In genomic region chr8:115753801-115754200, GRCm38 (mm10) we compare ENCODE assay signal across 14 mouse cellular contexts. TPM values are rescaled to one million over a fixed set of nuclear protein-coding genes. Genes with fewer than 3 reads are reported as not detected.
A peak's percentile ranks its signal among the peaks of the same experiment; 100 is the strongest.
DNase-seq lines count a peak whose midpoint lies in the region; ATAC-seq lines count a peak whose summit lies in the region.
"Had no signal": no experiment of that assay in that cellular context is flagged by ENCODE, and none has a peak within 500 bp of the region (broad histone marks: within the 10 kb centered on the region; RNA-seq: fewer than 3 reads in every experiment).

No protein-coding gene starts in this region.

- H3K4me2 ChIP-seq in hindbrain, embryonic 14.5 days (replicated peaks): no peak overlapping the region
- no peak overlapping the region for H3K4me2 ChIP-seq in hindbrain, embryonic 16.5 days (ENCODE audit: low read length)
- no peak overlapping the region for H3K4me2 ChIP-seq in midbrain, embryonic 14.5 days (ENCODE audit: low read length)
- H3K4me2 ChIP-seq in midbrain, embryonic 13.5 days (replicated peaks): no peak overlapping the region
- H3K4me2 ChIP-seq: liver, embryonic 13.5 days had no signal

- 29% methylated on average over 8 of the region's 8 CpGs for WGBS in hindbrain, embryonic 14.5 days
- 24% methylated on average over 8 of the region's 8 CpGs for WGBS in hindbrain, embryonic 16.5 days
- 31% methylated on average over 8 of the region's 8 CpGs for WGBS in midbrain, embryonic 14.5 days
- 42% methylated on average over 8 of the region's 8 CpGs for WGBS in midbrain, embryonic 13.5 days

- H3K9me3 ChIP-seq in hindbrain, embryonic 14.5 days (ENCODE audit: control insufficient read depth, low read length): 0 out of 2 replicates have a peak, but pooled peaks cover 6% of the 10 kb centered on the region
- no peaks in the 10 kb centered on the region for H3K9me3 ChIP-seq in hindbrain, embryonic 16.5 days (ENCODE audit: control insufficient read depth, low read length)
- H3K9me3 ChIP-seq in midbrain, embryonic 14.5 days (ENCODE audit: control insufficient read depth, low read length): no peaks in the 10 kb centered on the region
- H3K9me3 ChIP-seq in midbrain, embryonic 13.5 days: no peaks in the 10 kb centered on the region
- H3K9me3 ChIP-seq: liver, embryonic 13.5 days had no signal

- no peaks in the 10 kb centered on the region for H3K27me3 ChIP-seq in hindbrain, embryonic 14.5 days (ENCODE audit: control insufficient read depth, insufficient read depth, low read length)
- no peaks in the 10 kb centered on the region for H3K27me3 ChIP-seq in hindbrain, embryonic 16.5 days (replicated peaks; ENCODE audit: control insufficient read depth, insufficient read depth, low read length)
- no peaks in the 10 kb centered on the region for H3K27me3 ChIP-seq in midbrain, embryonic 14.5 days (ENCODE audit: control insufficient read depth, insufficient read depth, low read length)
- H3K27me3 ChIP-seq in midbrain, embryonic 13.5 days: no peaks in the 10 kb centered on the region; the same call in 1 of the 2 replicates
- H3K27me3 ChIP-seq: liver, embryonic 13.5 days had no signal

- H3K9ac ChIP-seq in hindbrain, embryonic 14.5 days: no peak overlapping the region
- no peak overlapping the region for H3K9ac ChIP-seq in hindbrain, embryonic 16.5 days (ENCODE audit: low read depth, low read length)
- no peak overlapping the region for H3K9ac ChIP-seq in midbrain, embryonic 14.5 days (replicated peaks; ENCODE audit: low read length)
- H3K9ac ChIP-seq in midbrain, embryonic 13.5 days (replicated peaks): no peak overlapping the region
- H3K9ac ChIP-seq: liver, embryonic 13.5 days had no signal

- no peak for ATAC-seq in hindbrain, embryonic 14.5 days (ENCODE audit: low FRiP score)
- ATAC-seq in hindbrain, embryonic 16.5 days: no peak
- ATAC-seq in midbrain, embryonic 14.5 days (ENCODE audit: low FRiP score, low TSS enrichment): no peak
- ATAC-seq in midbrain, embryonic 13.5 days: no peak

- no peak overlapping the region for H3K4me3 ChIP-seq in hindbrain, embryonic 14.5 days (replicated peaks; ENCODE audit: low read length)
- no peak overlapping the region for H3K4me3 ChIP-seq in hindbrain, embryonic 16.5 days (ENCODE audit: low read length)
- H3K4me3 ChIP-seq in midbrain, embryonic 14.5 days (replicated peaks; ENCODE audit: low read depth, low read length): no peak overlapping the region
- no peak overlapping the region for H3K4me3 ChIP-seq in midbrain, embryonic 13.5 days (replicated peaks)
- H3K4me3 ChIP-seq: heart, adult 2 months; liver, embryonic 13.5 days had no signal

- peak; percentile 27 to 48 for DNase-seq in cerebellum, postnatal 14 days
- no peak for DNase-seq in cerebellum, adult 11 months
- peak; percentile 48 for DNase-seq in hindbrain, embryonic 14.5 days (ENCODE audit: low spot score)
- DNase-seq in midbrain, embryonic 14.5 days: peak; percentile 56
- peak; percentile 20 for DNase-seq in lung, postnatal 14 days
- no peak for DNase-seq in embryo, embryonic 11 days
- DNase-seq: adrenal gland, postnatal 25 days; heart, adult 2 months; kidney, adult 9 months; liver, embryonic 13.5 days; right cerebral cortex, postnatal 14 days; thymus, adult 18-20 months had no signal

- H3K4me1 ChIP-seq in hindbrain, embryonic 14.5 days (replicated peaks; ENCODE audit: control insufficient read depth, insufficient read depth, low read length): no peaks in the 10 kb centered on the region
- no peaks in the 10 kb centered on the region; the same call in 1 of the 2 replicates for H3K4me1 ChIP-seq in hindbrain, embryonic 16.5 days (ENCODE audit: control insufficient read depth, insufficient read depth, low read depth, low read length)
- H3K4me1 ChIP-seq in midbrain, embryonic 14.5 days (ENCODE audit: control insufficient read depth, insufficient read depth, low read length): no peaks in the 10 kb centered on the region
- peaks cover 7% of the 10 kb centered on the region; the same call in 1 of the 2 replicates for H3K4me1 ChIP-seq in midbrain, embryonic 13.5 days (replicated peaks)

- H3K27ac ChIP-seq in hindbrain, embryonic 14.5 days: no peak overlapping the region
- no peak overlapping the region for H3K27ac ChIP-seq in hindbrain, embryonic 16.5 days (ENCODE audit: low read depth, low read length)
- H3K27ac ChIP-seq in midbrain, embryonic 14.5 days (replicated peaks; ENCODE audit: low read depth, low read length): no peak overlapping the region
- no peak overlapping the region for H3K27ac ChIP-seq in midbrain, embryonic 13.5 days
- H3K27ac ChIP-seq: heart, adult 2 months; liver, embryonic 13.5 days had no signal

- H3K36me3 ChIP-seq in hindbrain, embryonic 14.5 days (replicated peaks; ENCODE audit: control insufficient read depth, insufficient read depth): no peaks in the 10 kb centered on the region
- H3K36me3 ChIP-seq in hindbrain, embryonic 16.5 days (ENCODE audit: control insufficient read depth, insufficient read depth, low read length): no peaks in the 10 kb centered on the region
- no peaks in the 10 kb centered on the region for H3K36me3 ChIP-seq in midbrain, embryonic 14.5 days (ENCODE audit: control insufficient read depth, insufficient read depth, low read length)
- no peaks in the 10 kb centered on the region for H3K36me3 ChIP-seq in midbrain, embryonic 13.5 days
- H3K36me3 ChIP-seq: liver, embryonic 13.5 days had no signal

RNA-seq across cellular contexts. Expression of gene Maf, which starts 46.2 kb away (rescaled TPM):
- 14.3 and 17.0 TPM in 2 replicates for polyA plus RNA-seq in hindbrain, embryonic 14.5 days (2014; fragmentation: Nextera tagmentation; extraction: Ambion mirVana)
- 10.0 and 10.4 TPM in 2 replicates for polyA plus RNA-seq in hindbrain, embryonic 16.5 days (2015; fragmentation: Nextera tagmentation; extraction: Ambion mirVana)
- polyA plus RNA-seq in midbrain, embryonic 14.5 days (2014; fragmentation: Nextera tagmentation; extraction: Ambion mirVana): 9.6 and 10.0 TPM in 2 replicates
- 5.0 and 5.6 TPM in 2 replicates for polyA plus RNA-seq in midbrain, embryonic 13.5 days (2015; fragmentation: Nextera tagmentation; extraction: Ambion mirVana)

Comparison
In these comparisons a context has a peak if more than half of its experiments do, and no peak if none do; other contexts are left out.
1. DNase-seq: peak in cerebellum, postnatal 14 days (2 of 2), hindbrain, embryonic 14.5 days (single experiment), midbrain, embryonic 14.5 days (single experiment) and lung, postnatal 14 days (single experiment); none in cerebellum, adult 11 months (single experiment) and embryo, embryonic 11 days (single experiment).